Mouse (Mus musculus): ENCODE results near the gene Ctrc. TPM values are rescaled to one million over a fixed set of nuclear protein-coding genes. Genes with fewer than 3 reads are reported as not detected.

Ctrc gene
- polyA plus RNA-seq, 1 experiment: not detected

DNA sequence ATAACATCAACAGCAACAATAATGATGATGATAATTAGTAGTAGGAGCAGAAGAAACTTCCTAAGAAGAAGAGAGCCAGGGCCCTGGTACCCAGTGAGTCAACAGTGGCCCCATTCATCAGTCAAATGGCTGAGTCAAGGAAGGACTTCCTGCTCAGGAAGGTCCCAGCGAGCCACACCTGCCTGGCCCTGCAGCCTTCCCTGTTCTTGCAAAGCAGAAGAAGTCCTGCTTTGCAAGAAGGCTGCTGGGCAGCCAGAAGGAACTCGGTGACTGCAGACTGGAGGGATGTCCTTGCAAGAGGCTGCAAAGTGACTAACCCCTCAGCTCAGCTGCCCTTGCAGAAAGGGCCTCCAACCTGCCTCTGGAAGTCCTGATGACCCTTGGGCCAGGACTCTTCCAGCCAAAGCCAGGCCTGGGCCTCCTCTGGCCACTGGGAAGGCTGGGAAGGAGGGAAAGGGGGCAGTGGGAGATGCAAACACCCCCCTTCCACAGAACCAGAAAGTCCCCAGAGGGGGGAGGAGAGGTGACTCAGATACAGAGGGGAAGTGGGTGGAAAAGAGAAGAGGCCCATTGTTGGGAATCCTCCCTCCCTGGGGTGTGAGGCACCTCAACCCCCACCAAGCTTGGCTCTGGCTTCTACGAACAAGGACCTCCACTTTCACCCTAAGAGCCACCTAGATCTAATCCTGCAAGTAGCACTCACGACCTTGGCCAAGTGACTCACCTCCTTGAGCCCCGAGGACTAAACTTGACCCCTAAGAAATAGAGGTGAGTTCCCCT is 23.5 kb upstream of the Ctrc start:
- Histone ChIP-seq H3K4me3 (no peak overlapping the region), H3K36me3 (ENCODE audit: control insufficient read depth, insufficient read depth) (no peaks in the 10 kb centered on the region), H3K79me2 (ENCODE audit: control insufficient read depth, insufficient read depth) (peaks cover 12% of the 10 kb centered on the region), H3ac (ENCODE audit: control insufficient read depth, insufficient read length) (no peak overlapping the region), H3K27me3 (ENCODE audit: control insufficient read depth, insufficient read depth, insufficient read length) (no peaks in the 10 kb centered on the region), H3K4me2 (ENCODE audit: low read depth) (peak overlapping the region; percentile 1)
- TF ChIP-seq E2F4 (IDR thresholded peaks at IDR 0.05; ENCODE audit: insufficient read depth) (no peak), USF1 (IDR thresholded peaks at IDR 0.05; ENCODE audit: low read depth) (no peak), SRF (IDR thresholded peaks at IDR 0.05; ENCODE audit: control insufficient read depth, insufficient read length, low read depth) (no peak), REST (IDR thresholded peaks at IDR 0.05; ENCODE audit: insufficient read depth, insufficient read length) (no peak), TCF12 (IDR thresholded peaks at IDR 0.05; ENCODE audit: insufficient read depth, poor library complexity, severe bottlenecking) (no peak), MYOD1 (IDR thresholded peaks at IDR 0.05; ENCODE audit: control insufficient read depth in 1 of 3, insufficient read length in 2 of 3, low read depth in 2 of 3) (no peak), MAX (IDR thresholded peaks at IDR 0.05; ENCODE audit: low read depth) (no peak), POLR2A (IDR thresholded peaks at IDR 0.05; ENCODE audit: insufficient read length, low read depth) (no peak), MYOG (IDR thresholded peaks at IDR 0.05; ENCODE audit: control insufficient read depth in 1 of 3, insufficient read depth in 1 of 3, insufficient read length in 2 of 3, low read depth in 2 of 3) (no peak), POLR2AphosphoS2 (IDR thresholded peaks at IDR 0.05; ENCODE audit: insufficient read length, low read depth) (no peak), TCF3 (IDR thresholded peaks at IDR 0.05; ENCODE audit: insufficient read length, low read depth) (no peak), CEBPB (IDR thresholded peaks at IDR 0.05; ENCODE audit: insufficient read depth, poor library complexity, severe bottlenecking) (no peak)

DNA sequence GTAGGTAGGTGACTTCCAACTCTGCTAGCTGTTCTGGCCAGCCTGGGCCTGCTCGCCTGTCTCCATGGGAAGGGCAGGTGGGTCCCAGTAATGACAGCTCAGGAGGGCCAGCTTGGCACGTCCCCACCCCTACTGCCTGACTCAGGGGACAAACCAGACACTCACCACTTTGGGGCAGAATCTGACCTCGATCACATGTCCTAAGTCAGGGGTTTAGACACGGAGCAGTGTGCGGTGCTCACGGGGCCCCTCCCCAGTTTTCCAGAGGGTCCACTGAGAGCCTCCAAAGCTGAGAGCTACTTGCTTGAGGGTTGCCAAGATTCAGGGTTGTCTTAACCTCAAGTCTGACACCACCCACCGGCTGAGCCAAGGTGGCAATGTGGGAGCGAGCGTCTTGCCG is 21.9 kb upstream of the Ctrc start:
- H3K27me3 ChIP-seq (ENCODE audit: control insufficient read depth, insufficient read depth, insufficient read length): no peaks in the 10 kb centered on the region
- H3ac ChIP-seq (ENCODE audit: control insufficient read depth, insufficient read length): no peak overlapping the region
- no peaks in the 10 kb centered on the region for H3K79me2 ChIP-seq (ENCODE audit: control insufficient read depth, insufficient read depth)
- peak overlapping the region; percentile 80 for H3K4me2 ChIP-seq (ENCODE audit: low read depth)
- H3K4me3 ChIP-seq: no peak overlapping the region
- no peaks in the 10 kb centered on the region for H3K36me3 ChIP-seq (ENCODE audit: control insufficient read depth, insufficient read depth)
- TF ChIP-seq REST (IDR thresholded peaks at IDR 0.05; ENCODE audit: insufficient read depth, insufficient read length) (no peak), E2F4 (IDR thresholded peaks at IDR 0.05; ENCODE audit: insufficient read depth) (no peak), MYOD1 (IDR thresholded peaks at IDR 0.05; ENCODE audit: control insufficient read depth in 1 of 3, insufficient read length in 2 of 3, low read depth in 2 of 3) (no peak), POLR2AphosphoS2 (IDR thresholded peaks at IDR 0.05; ENCODE audit: insufficient read length, low read depth) (no peak), USF1 (IDR thresholded peaks at IDR 0.05; ENCODE audit: low read depth) (no peak), TCF3 (IDR thresholded peaks at IDR 0.05; ENCODE audit: insufficient read length, low read depth) (no peak), TCF12 (IDR thresholded peaks at IDR 0.05; ENCODE audit: insufficient read depth, poor library complexity, severe bottlenecking) (no peak), POLR2A (IDR thresholded peaks at IDR 0.05; ENCODE audit: insufficient read length, low read depth) (no peak), MAX (IDR thresholded peaks at IDR 0.05; ENCODE audit: low read depth) (no peak), CEBPB (IDR thresholded peaks at IDR 0.05; ENCODE audit: insufficient read depth, poor library complexity, severe bottlenecking) (no peak), SRF (IDR thresholded peaks at IDR 0.05; ENCODE audit: control insufficient read depth, insufficient read length, low read depth) (no peak), MYOG (IDR thresholded peaks at IDR 0.05; ENCODE audit: control insufficient read depth in 1 of 3, insufficient read depth in 1 of 3, insufficient read length in 2 of 3, low read depth in 2 of 3) (no peak)

DNA sequence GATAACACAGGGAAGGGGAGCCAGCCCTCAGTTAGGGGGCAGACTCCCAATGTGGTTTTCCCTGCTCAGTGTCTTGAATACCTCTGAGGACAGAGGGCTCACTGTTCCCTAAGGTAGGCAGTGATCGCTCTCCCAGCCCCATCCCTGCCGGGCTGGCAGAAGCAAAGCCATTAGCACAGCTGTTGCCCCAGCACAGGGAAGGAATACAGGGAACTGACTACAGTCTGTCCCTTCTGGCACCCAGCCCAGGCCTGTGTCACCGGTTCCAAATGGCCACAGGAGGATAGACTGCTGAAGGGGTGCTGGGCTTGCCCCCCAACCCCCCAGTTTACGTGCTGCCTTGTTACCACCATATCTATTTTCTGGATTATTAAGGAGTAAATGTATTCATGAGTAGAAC is 21.3 kb upstream of the Ctrc start:
- no peak overlapping the region for H3ac ChIP-seq (ENCODE audit: control insufficient read depth, insufficient read length)
- H3K4me3 ChIP-seq: no peak overlapping the region
- H3K36me3 ChIP-seq (ENCODE audit: control insufficient read depth, insufficient read depth): no peaks in the 10 kb centered on the region
- peak in 2 of 3 experiments; percentile 73 to 85 for TF ChIP-seq MYOD1 (IDR thresholded peaks at IDR 0.05; ENCODE audit: control insufficient read depth in 1 of 3, insufficient read length in 2 of 3, low read depth in 2 of 3)
- TF ChIP-seq MYOG (IDR thresholded peaks at IDR 0.05; ENCODE audit: control insufficient read depth in 1 of 3, insufficient read depth in 1 of 3, insufficient read length in 2 of 3, low read depth in 2 of 3): peak in 2 of 3 experiments; percentile 78 to 90
- TF ChIP-seq REST (IDR thresholded peaks at IDR 0.05; ENCODE audit: insufficient read depth, insufficient read length): no peak
- no peak for TF ChIP-seq USF1 (IDR thresholded peaks at IDR 0.05; ENCODE audit: low read depth)
- no peaks in the 10 kb centered on the region for H3K27me3 ChIP-seq (ENCODE audit: control insufficient read depth, insufficient read depth, insufficient read length)
- H3K4me2 ChIP-seq (ENCODE audit: low read depth): peak overlapping the region; percentile 80
- no peaks in the 10 kb centered on the region for H3K79me2 ChIP-seq (ENCODE audit: control insufficient read depth, insufficient read depth)

DNA sequence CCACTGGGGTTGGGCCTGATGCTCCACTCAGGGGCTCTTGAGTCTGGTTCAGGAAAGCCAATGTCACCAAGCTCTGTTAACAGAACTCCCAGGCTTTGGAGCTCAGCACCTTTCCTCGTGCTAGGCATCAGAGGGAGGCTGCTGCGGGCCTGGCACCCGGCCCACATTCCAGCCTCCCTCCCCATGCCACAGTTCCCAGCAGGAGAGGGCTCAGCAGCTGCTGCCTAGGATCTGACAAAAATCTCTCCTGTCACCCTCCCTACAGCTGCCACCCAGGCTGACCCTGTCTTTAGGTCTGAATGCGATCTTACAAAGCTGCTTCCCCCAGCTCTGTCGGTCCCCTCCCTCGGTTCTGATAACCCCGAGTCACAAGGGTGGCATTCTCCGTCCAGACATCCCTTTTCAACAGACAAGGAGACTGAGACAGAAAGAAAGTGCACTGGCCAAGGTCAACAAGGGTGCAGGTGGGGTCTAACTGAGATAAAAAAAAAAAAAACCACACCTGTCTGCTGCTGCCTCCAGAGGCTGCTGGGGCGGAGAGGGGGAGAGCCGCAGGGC is 20.9 kb upstream of the Ctrc start:
- TF ChIP-seq E2F4 (IDR thresholded peaks at IDR 0.05; ENCODE audit: insufficient read depth): no peak
- peak; percentile 93 for TF ChIP-seq TCF3 (IDR thresholded peaks at IDR 0.05; ENCODE audit: insufficient read length, low read depth)
- TF ChIP-seq TCF12 (IDR thresholded peaks at IDR 0.05; ENCODE audit: insufficient read depth, poor library complexity, severe bottlenecking): peak; percentile 88
- TF ChIP-seq MYOD1 (IDR thresholded peaks at IDR 0.05; ENCODE audit: control insufficient read depth in 1 of 3, insufficient read length in 2 of 3, low read depth in 2 of 3): peak; percentile 92 to 99 (median 99)
- TF ChIP-seq MYOG (IDR thresholded peaks at IDR 0.05; ENCODE audit: control insufficient read depth in 1 of 3, insufficient read depth in 1 of 3, insufficient read length in 2 of 3, low read depth in 2 of 3): peak; percentile 80 to 98 (median 91)

More for the DNA sequence above, 20.9 kb upstream of the Ctrc start:
- H3K36me3 ChIP-seq (ENCODE audit: control insufficient read depth, insufficient read depth): no peaks in the 10 kb centered on the region
- no peak overlapping the region for H3ac ChIP-seq (ENCODE audit: control insufficient read depth, insufficient read length)
- peak overlapping the region; percentile 80 for H3K4me2 ChIP-seq (ENCODE audit: low read depth)
- H3K4me3 ChIP-seq: no peak overlapping the region
- no peaks in the 10 kb centered on the region for H3K79me2 ChIP-seq (ENCODE audit: control insufficient read depth, insufficient read depth)
- H3K27me3 ChIP-seq (ENCODE audit: control insufficient read depth, insufficient read depth, insufficient read length): no peaks in the 10 kb centered on the region

Data from myocyte (in vitro differentiated cells).